Mouse (Mus musculus): ENCODE data around the gene Il21. TPM values are rescaled to one million over a fixed set of nuclear protein-coding genes. Genes with fewer than 3 reads are reported as not detected.

Gene Il21
- polyA plus RNA-seq, 1 experiment from 2014 or later = not detected

DNA sequence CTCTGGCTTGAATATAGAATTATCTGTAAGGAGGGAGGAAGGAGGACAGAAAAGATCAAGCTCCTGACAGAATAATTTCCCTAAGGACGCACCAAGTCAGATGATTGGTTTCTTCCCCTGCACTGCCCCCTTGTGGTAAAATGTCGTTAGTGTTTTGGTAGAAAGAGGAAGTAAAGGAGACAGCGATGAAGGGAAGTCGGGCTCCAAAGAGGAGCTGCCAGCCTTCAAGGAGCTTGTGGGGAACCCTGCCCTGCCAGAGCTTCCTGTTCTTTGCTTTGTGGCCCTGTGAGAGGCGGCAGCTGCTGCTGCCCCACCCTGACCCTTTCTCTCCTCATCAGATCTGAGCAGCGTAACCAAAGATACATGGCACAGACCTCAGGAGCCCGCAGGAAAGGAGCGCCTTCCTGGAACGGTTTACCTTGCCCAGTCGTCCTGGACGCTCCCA, 28.4 kb downstream of the Il21 start:
- DNase-seq (ENCODE audit: low spot score) (peak; percentile 95), ATAC-seq (ENCODE audit: low FRiP score) (peak; percentile 84)
- no peaks in the 10 kb centered on the region for H3K27me3 ChIP-seq (ENCODE audit: control insufficient read depth, insufficient read depth, low read length)
- H3K9me3 ChIP-seq (ENCODE audit: control insufficient read depth, low read length) = no peaks in the 10 kb centered on the region
- peak overlapping the region; percentile 70 for H3K4me2 ChIP-seq (replicated peaks)
- peaks cover 9% of the 10 kb centered on the region; the same call in 1 of the 2 replicates for H3K4me1 ChIP-seq (replicated peaks; ENCODE audit: control insufficient read depth, insufficient read depth, low read length)
- H3K27ac ChIP-seq = no peak overlapping the region
- H3K9ac ChIP-seq = peak overlapping the region; percentile 66
- H3K36me3 ChIP-seq (replicated peaks; ENCODE audit: control insufficient read depth, insufficient read depth) = no peaks in the 10 kb centered on the region
- 2% methylated on average over 11 of the region's 11 CpGs for WGBS
- peak overlapping the region; percentile 36 for H3K4me3 ChIP-seq (replicated peaks; ENCODE audit: low read length)

- no peak overlapping the region for H3K27ac ChIP-seq
These were observed 29.6 kb downstream of the Il21 start for GRCm38 (mm10) chr3:37202856-37203255.

GRCm38 (mm10) chr3:37201122-37201916, 31.1 kb downstream of the Il21 start:
- no peak overlapping the region for H3K27ac ChIP-seq
- H3K36me3 ChIP-seq (replicated peaks; ENCODE audit: control insufficient read depth, insufficient read depth) = no peaks in the 10 kb centered on the region
- no peak for DNase-seq (ENCODE audit: low spot score)
- no peak for ATAC-seq (ENCODE audit: low FRiP score)
- H3K9me3 ChIP-seq (ENCODE audit: control insufficient read depth, low read length) = no peaks in the 10 kb centered on the region
- H3K4me1 ChIP-seq (replicated peaks; ENCODE audit: control insufficient read depth, insufficient read depth, low read length) = peaks cover 9% of the 10 kb centered on the region; the same call in 1 of the 2 replicates
- no peak overlapping the region for H3K9ac ChIP-seq
- H3K27me3 ChIP-seq (ENCODE audit: control insufficient read depth, insufficient read depth, low read length) = no peaks in the 10 kb centered on the region
- WGBS = 66% methylated on average over 6 of the region's 6 CpGs
- H3K4me2 ChIP-seq (replicated peaks) = no peak overlapping the region
- no peak overlapping the region for H3K4me3 ChIP-seq (replicated peaks; ENCODE audit: low read length)

More at GRCm38 (mm10) chr3:37202856-37203255, 29.6 kb downstream of the Il21 start:
- WGBS = 73% methylated on average over 7 of the region's 7 CpGs
- no peak overlapping the region for H3K4me2 ChIP-seq (replicated peaks)
- no peaks in the 10 kb centered on the region for H3K9me3 ChIP-seq (ENCODE audit: control insufficient read depth, low read length)
- H3K4me3 ChIP-seq (replicated peaks; ENCODE audit: low read length) = no peak overlapping the region
- H3K9ac ChIP-seq = no peak overlapping the region
- H3K27me3 ChIP-seq (ENCODE audit: control insufficient read depth, insufficient read depth, low read length) = no peaks in the 10 kb centered on the region
- DNase-seq (ENCODE audit: low spot score) (no peak), ATAC-seq (ENCODE audit: low FRiP score) (no peak)
- peaks cover 9% of the 10 kb centered on the region; the same call in 1 of the 2 replicates for H3K4me1 ChIP-seq (replicated peaks; ENCODE audit: control insufficient read depth, insufficient read depth, low read length)
- H3K36me3 ChIP-seq (replicated peaks; ENCODE audit: control insufficient read depth, insufficient read depth) = no peaks in the 10 kb centered on the region

DNA sequence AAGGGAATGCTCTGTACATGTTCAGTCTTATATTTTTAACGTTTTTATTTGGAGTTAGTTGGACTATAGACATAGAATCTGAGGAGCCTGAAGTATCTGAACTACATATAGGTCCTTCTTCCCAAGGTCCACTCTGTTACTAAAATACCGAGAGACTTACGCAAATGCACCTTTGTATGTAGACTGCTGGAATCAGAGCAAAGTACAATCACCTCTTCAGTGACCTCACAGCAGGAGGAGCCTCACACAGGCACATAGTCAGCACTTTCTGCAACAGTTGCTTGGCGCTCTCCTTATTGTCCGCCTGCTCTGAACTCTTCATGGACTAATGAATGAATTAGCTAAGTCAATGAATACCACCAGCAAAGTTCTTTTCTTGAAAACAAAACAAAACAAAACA, 34.1 kb downstream of the Il21 start:
- H3K9ac ChIP-seq = no peak overlapping the region
- no peak overlapping the region for H3K4me3 ChIP-seq (replicated peaks; ENCODE audit: low read length)
- no peaks in the 10 kb centered on the region for H3K9me3 ChIP-seq (ENCODE audit: control insufficient read depth, low read length)
- H3K4me1 ChIP-seq (replicated peaks; ENCODE audit: control insufficient read depth, insufficient read depth, low read length) = peaks cover 9% of the 10 kb centered on the region; the same call in 1 of the 2 replicates
- H3K36me3 ChIP-seq (replicated peaks; ENCODE audit: control insufficient read depth, insufficient read depth) = no peaks in the 10 kb centered on the region
- DNase-seq (ENCODE audit: low spot score) = no peak
- no peak overlapping the region for H3K27ac ChIP-seq
- ATAC-seq (ENCODE audit: low FRiP score) = no peak
- H3K4me2 ChIP-seq (replicated peaks) = no peak overlapping the region
- H3K27me3 ChIP-seq (ENCODE audit: control insufficient read depth, insufficient read depth, low read length) = no peaks in the 10 kb centered on the region
- WGBS = 63% methylated on average over 5 of the region's 5 CpGs

- no peak overlapping the region for H3K27ac ChIP-seq
- no peaks in the 10 kb centered on the region for H3K4me1 ChIP-seq (replicated peaks; ENCODE audit: control insufficient read depth, insufficient read depth, low read length)
- no peaks in the 10 kb centered on the region for H3K27me3 ChIP-seq (ENCODE audit: control insufficient read depth, insufficient read depth, low read length)
- no peak overlapping the region for H3K4me2 ChIP-seq (replicated peaks)
- no peaks in the 10 kb centered on the region for H3K9me3 ChIP-seq (ENCODE audit: control insufficient read depth, low read length)
- no peak overlapping the region for H3K9ac ChIP-seq
- H3K36me3 ChIP-seq (replicated peaks; ENCODE audit: control insufficient read depth, insufficient read depth) = no peaks in the 10 kb centered on the region
- H3K4me3 ChIP-seq (replicated peaks; ENCODE audit: low read length) = no peak overlapping the region
- DNase-seq (ENCODE audit: low spot score) (no peak), ATAC-seq (ENCODE audit: low FRiP score) (no peak)
- WGBS = 77% methylated on average over 2 of the region's 2 CpGs
These were observed 40.5 kb downstream of the Il21 start for GRCm38 (mm10) chr3:37191953-37192352.

GRCm38 (mm10) chr3:37185534-37185933, 46.9 kb downstream of the Il21 start:
- H3K36me3 ChIP-seq (replicated peaks; ENCODE audit: control insufficient read depth, insufficient read depth) = no peaks in the 10 kb centered on the region
- no peaks in the 10 kb centered on the region for H3K9me3 ChIP-seq (ENCODE audit: control insufficient read depth, low read length)
- 92% methylated on average over 1 of the region's 1 CpGs for WGBS
- H3K27ac ChIP-seq = no peak overlapping the region
- H3K4me1 ChIP-seq (replicated peaks; ENCODE audit: control insufficient read depth, insufficient read depth, low read length) = no peaks in the 10 kb centered on the region
- no peak for DNase-seq (ENCODE audit: low spot score)
- no peak overlapping the region for H3K4me3 ChIP-seq (replicated peaks; ENCODE audit: low read length)
- no peak overlapping the region for H3K4me2 ChIP-seq (replicated peaks)
- no peak overlapping the region for H3K9ac ChIP-seq
- no peaks in the 10 kb centered on the region for H3K27me3 ChIP-seq (ENCODE audit: control insufficient read depth, insufficient read depth, low read length)
- ATAC-seq (ENCODE audit: low FRiP score) = no peak

DNA sequence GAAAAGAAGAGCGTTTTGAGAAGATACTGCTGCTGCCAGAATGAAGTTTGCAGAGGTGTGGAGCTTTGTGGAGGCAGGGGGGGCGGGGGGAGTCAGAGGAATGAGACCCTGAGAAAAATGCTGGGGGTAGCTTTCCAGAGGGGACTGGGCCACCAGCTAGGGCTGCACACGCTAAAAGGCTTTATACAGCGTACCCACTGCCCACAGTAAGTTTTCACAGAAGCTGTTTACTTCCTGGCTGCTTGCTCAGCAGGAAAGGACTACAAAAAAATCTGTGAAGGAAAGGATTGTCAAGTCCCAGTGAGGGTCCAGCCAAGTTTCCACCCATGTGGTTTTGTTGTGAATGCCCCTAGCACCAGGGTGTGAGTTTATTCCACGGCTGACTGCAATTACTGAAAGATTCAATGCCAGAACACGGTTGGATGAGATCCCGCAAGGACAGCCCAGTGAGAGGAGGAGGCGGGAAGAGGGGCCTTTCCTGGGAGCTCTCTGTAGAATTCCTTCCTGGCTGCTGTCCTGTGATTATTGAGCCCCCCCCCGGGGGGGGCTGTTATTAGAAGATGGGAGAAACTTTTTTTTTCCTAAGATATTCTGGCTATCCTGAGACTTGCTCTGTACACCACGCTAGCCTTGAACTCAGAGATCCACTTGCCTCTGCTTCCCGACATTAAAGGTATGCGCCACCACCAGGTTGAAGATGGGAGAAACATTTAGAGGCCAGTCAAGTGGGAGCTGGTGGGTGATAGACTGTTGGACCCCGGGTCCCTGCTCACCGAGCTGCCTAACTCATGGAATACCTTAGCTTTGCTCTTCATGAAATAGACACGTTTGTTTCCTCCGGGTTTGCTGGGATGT, 49.8 kb downstream of the Il21 start:
- no peaks in the 10 kb centered on the region for H3K27me3 ChIP-seq (ENCODE audit: control insufficient read depth, insufficient read depth, low read length)
- no peak overlapping the region for H3K4me2 ChIP-seq (replicated peaks)
- no peaks in the 10 kb centered on the region for H3K9me3 ChIP-seq (ENCODE audit: control insufficient read depth, low read length)
- ATAC-seq (ENCODE audit: low FRiP score) (peak; percentile 80; the same call in 1 of the 2 replicates), DNase-seq (ENCODE audit: low spot score) (peak; percentile 40)
- 32% methylated on average over 16 of the region's 16 CpGs for WGBS
- H3K4me3 ChIP-seq (replicated peaks; ENCODE audit: low read length) = no peak overlapping the region
- H3K27ac ChIP-seq = no peak overlapping the region
- H3K36me3 ChIP-seq (replicated peaks; ENCODE audit: control insufficient read depth, insufficient read depth) = no peaks in the 10 kb centered on the region
- no peak overlapping the region for H3K9ac ChIP-seq
- no peaks in the 10 kb centered on the region for H3K4me1 ChIP-seq (replicated peaks; ENCODE audit: control insufficient read depth, insufficient read depth, low read length)

- no peaks in the 10 kb centered on the region for H3K4me1 ChIP-seq (replicated peaks; ENCODE audit: control insufficient read depth, insufficient read depth, low read length)
- 17% methylated on average over 2 of the region's 2 CpGs for WGBS
- H3K9ac ChIP-seq = no peak overlapping the region
- no peak overlapping the region for H3K27ac ChIP-seq
- H3K36me3 ChIP-seq (replicated peaks; ENCODE audit: control insufficient read depth, insufficient read depth) = no peaks in the 10 kb centered on the region
- no peak overlapping the region for H3K4me3 ChIP-seq (replicated peaks; ENCODE audit: low read length)
- no peaks in the 10 kb centered on the region for H3K9me3 ChIP-seq (ENCODE audit: control insufficient read depth, low read length)
- DNase-seq (ENCODE audit: low spot score) = no peak
- ATAC-seq (ENCODE audit: low FRiP score) = no peak
- H3K4me2 ChIP-seq (replicated peaks) = no peak overlapping the region
- no peaks in the 10 kb centered on the region for H3K27me3 ChIP-seq (ENCODE audit: control insufficient read depth, insufficient read depth, low read length)
These were observed 51.4 kb downstream of the Il21 start for GRCm38 (mm10) chr3:37181041-37181440.

GRCm38 (mm10) chr3:37180039-37180743, 52.2 kb downstream of the Il21 start:
- Histone ChIP-seq H3K9ac (no peak overlapping the region), H3K4me3 (replicated peaks; ENCODE audit: low read length) (no peak overlapping the region), H3K36me3 (replicated peaks; ENCODE audit: control insufficient read depth, insufficient read depth) (no peaks in the 10 kb centered on the region), H3K4me2 (replicated peaks) (no peak overlapping the region), H3K27ac (no peak overlapping the region), H3K9me3 (ENCODE audit: control insufficient read depth, low read length) (no peaks in the 10 kb centered on the region), H3K4me1 (replicated peaks; ENCODE audit: control insufficient read depth, insufficient read depth, low read length) (no peaks in the 10 kb centered on the region), H3K27me3 (ENCODE audit: control insufficient read depth, insufficient read depth, low read length) (no peaks in the 10 kb centered on the region)
- ATAC-seq (ENCODE audit: low FRiP score) (no peak), DNase-seq (ENCODE audit: low spot score) (no peak)
- 79% methylated on average over 12 of the region's 12 CpGs for WGBS
